ENCODE assay signal across 16 mouse cellular contexts in the genomic region with DNA sequence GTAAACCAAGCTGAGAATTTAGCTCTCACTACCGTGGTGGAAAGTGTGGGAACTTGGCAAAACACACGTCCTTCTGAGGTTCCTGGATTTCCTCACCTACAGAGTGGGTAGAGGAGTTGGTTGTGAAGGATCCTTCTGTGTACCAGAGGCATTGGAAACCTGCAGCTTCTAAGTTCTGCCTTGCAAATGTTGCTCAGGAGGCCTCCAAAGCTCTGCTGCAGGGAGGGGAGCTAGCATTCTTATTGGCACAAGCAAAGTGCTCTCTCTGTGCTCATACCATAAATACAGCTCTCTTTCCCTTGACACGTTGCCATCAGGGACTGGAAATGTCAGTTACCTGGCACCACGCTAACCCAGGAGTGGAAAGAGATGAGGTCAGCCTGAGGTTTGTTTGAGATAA.
DNase-seq lines count a peak whose midpoint lies in the region; ATAC-seq lines count a peak whose summit lies in the region.
"Had no signal": no experiment of that assay in that cellular context is flagged by ENCODE, and none has a peak within 500 bp of the region (broad histone marks: within the 10 kb centered on the region; RNA-seq: fewer than 3 reads in every experiment).

No protein-coding gene starts in this region.

- no peak overlapping the region for H3K9ac ChIP-seq in heart, embryonic 12.5 days
- no peak overlapping the region for H3K9ac ChIP-seq in liver, embryonic 11.5 days (ENCODE audit: low read depth, low read length)
- H3K9ac ChIP-seq: embryonic facial prominence, embryonic 15.5 days; forebrain, embryonic 13.5 days; heart, embryonic 13.5 days; liver, embryonic 13.5 days; neural tube, embryonic 12.5 days had no signal

- H3K4me2 ChIP-seq in heart, embryonic 12.5 days = no peak overlapping the region
- no peak overlapping the region for H3K4me2 ChIP-seq in liver, embryonic 11.5 days
- H3K4me2 ChIP-seq: embryonic facial prominence, embryonic 15.5 days; forebrain, embryonic 13.5 days; heart, embryonic 13.5 days; liver, embryonic 13.5 days; neural tube, embryonic 12.5 days had no signal

- no peak overlapping the region for H3K4me3 ChIP-seq in heart, embryonic 12.5 days
- no peak overlapping the region for H3K4me3 ChIP-seq in liver, embryonic 11.5 days (ENCODE audit: low read depth, low read length)
- H3K4me3 ChIP-seq: embryonic facial prominence, embryonic 15.5 days; forebrain, embryonic 13.5 days; heart, embryonic 13.5 days; liver, embryonic 13.5 days; neural tube, embryonic 12.5 days had no signal

- 71% methylated on average over 4 of the region's 4 CpGs for WGBS in heart, embryonic 12.5 days
- WGBS in liver, embryonic 11.5 days = 72% methylated on average over 4 of the region's 4 CpGs

- peaks cover 20% of the 10 kb centered on the region for H3K36me3 ChIP-seq in heart, embryonic 12.5 days
- no peaks in the 10 kb centered on the region for H3K36me3 ChIP-seq in liver, embryonic 11.5 days (ENCODE audit: control insufficient read depth, insufficient read depth, low read length)
- H3K36me3 ChIP-seq: embryonic facial prominence, embryonic 15.5 days; liver, embryonic 13.5 days; neural tube, embryonic 12.5 days had no signal

- no peaks in the 10 kb centered on the region for H3K27me3 ChIP-seq in heart, embryonic 12.5 days (replicated peaks)
- H3K27me3 ChIP-seq in liver, embryonic 11.5 days (replicated peaks; ENCODE audit: control insufficient read depth, insufficient read depth, low read length) = no peaks in the 10 kb centered on the region
- H3K27me3 ChIP-seq: embryonic facial prominence, embryonic 15.5 days; forebrain, embryonic 13.5 days; heart, embryonic 13.5 days; liver, embryonic 13.5 days; neural tube, embryonic 12.5 days had no signal

- no peak for ATAC-seq in heart, embryonic 12.5 days (ENCODE audit: insufficient number of reproducible peaks, low FRiP score)
- ATAC-seq in megakaryocyte progenitor cell, adult 5-6 weeks (replicated peaks; ENCODE audit: poor library complexity) = 0 out of 2 replicates have a peak, but pooled peaks have one; percentile 9
- no peak for ATAC-seq in liver, embryonic 11.5 days (replicated peaks; ENCODE audit: low FRiP score)
- ATAC-seq: forebrain, embryonic 13.5 days had no signal

- no peak overlapping the region for H3K27ac ChIP-seq in heart, embryonic 12.5 days (ENCODE audit: poor library complexity, severe bottlenecking)
- no peak overlapping the region for H3K27ac ChIP-seq in liver, embryonic 11.5 days (ENCODE audit: low read depth, low read length)
- H3K27ac ChIP-seq: embryonic facial prominence, embryonic 15.5 days; forebrain, embryonic 13.5 days; heart, embryonic 13.5 days; liver, embryonic 13.5 days; neural tube, embryonic 12.5 days had no signal

- H3K9me3 ChIP-seq in heart, embryonic 12.5 days (replicated peaks) = no peaks in the 10 kb centered on the region
- no peaks in the 10 kb centered on the region for H3K9me3 ChIP-seq in liver, embryonic 11.5 days (ENCODE audit: control insufficient read depth, low read length)
- H3K9me3 ChIP-seq: embryonic facial prominence, embryonic 15.5 days; heart, embryonic 13.5 days; liver, embryonic 13.5 days; neural tube, embryonic 12.5 days had no signal

- H3K4me1 ChIP-seq in heart, embryonic 12.5 days (replicated peaks) = no peaks in the 10 kb centered on the region
- H3K4me1 ChIP-seq in liver, embryonic 11.5 days (replicated peaks; ENCODE audit: control insufficient read depth, insufficient read depth, low read length) = peaks cover 3% of the 10 kb centered on the region; the same call in 1 of the 2 replicates
- H3K4me1 ChIP-seq: forebrain, embryonic 13.5 days; heart, embryonic 13.5 days; liver, embryonic 13.5 days; neural tube, embryonic 12.5 days had no signal

- DNase-seq in heart, adult 11 months = peak; percentile 61
- DNase-seq in right cerebral cortex, adult 2 months (ENCODE audit: low spot score in 2 of 2) = peak; percentile 23 to 38
- no peak for DNase-seq in right cerebral cortex, postnatal 4 days
- peak; percentile 29 for DNase-seq in cerebellum, adult 8-10 months
- DNase-seq in kidney, postnatal 10 days = no peak
- DNase-seq in liver, embryonic 11.5 days (ENCODE audit: low spot score) = no peak
- DNase-seq: heart, postnatal 4 days; kidney, adult 9 months; liver, embryonic 13.5 days; thymus, postnatal 4 days had no signal

Comparison
In these comparisons a context has a peak if more than half of its experiments do, and no peak if none do; other contexts are left out.
1. DNase-seq: peak in heart, adult 11 months (single experiment), right cerebral cortex, adult 2 months (2 of 2) and cerebellum, adult 8-10 months (single experiment); none in right cerebral cortex, postnatal 4 days (single experiment), kidney, postnatal 10 days (single experiment) and liver, embryonic 11.5 days (single experiment).